Mouse (Mus musculus): ENCODE data around the gene Akap1. TPM values are rescaled to one million over a fixed set of nuclear protein-coding genes. Genes with fewer than 3 reads are reported as not detected.
"Not testable (repeated sequence)": the region's sequence is repeated elsewhere in the genome, so short reads cannot be mapped to it uniquely, and the experiment has no call there.

Akap1 gene
- polyA plus RNA-seq, 1 experiment from 2014 or later: 20.6 TPM

GRCm38 (mm10) chr11:88901341-88901802, 37.0 kb upstream of the Akap1 start:
- H3K9me3 ChIP-seq (ENCODE audit: low read depth, low read length): no peaks in the 10 kb centered on the region
- no peak overlapping the region for H3K4me3 ChIP-seq (ENCODE audit: low read depth, low read length)
- WGBS: 47% methylated on average over 7 of the region's 7 CpGs
- no peak for ATAC-seq (ENCODE audit: insufficient read depth)
- H3K4me2 ChIP-seq: no peak overlapping the region
- no peak overlapping the region for H3K9ac ChIP-seq
- H3K27ac ChIP-seq (ENCODE audit: low read depth): peak overlapping the region; percentile 25; the same call in 1 of the 2 replicates
- peaks cover 3% of the 10 kb centered on the region; the same call in 1 of the 2 replicates for H3K4me1 ChIP-seq (ENCODE audit: insufficient read depth)
- peak; percentile 61 for DNase-seq
- no peaks in the 10 kb centered on the region for H3K36me3 ChIP-seq (ENCODE audit: insufficient read depth)
- H3K27me3 ChIP-seq (ENCODE audit: insufficient read depth, low read length): no peaks in the 10 kb centered on the region
- no peak for TF ChIP-seq CTCF (IDR thresholded peaks at IDR 0.05; ENCODE audit: low read depth)

- 87% methylated on average over 6 of the region's 6 CpGs for WGBS
Measured at GRCm38 (mm10) chr11:88899561-88899960, 35.2 kb upstream of the Akap1 start.

GRCm38 (mm10) chr11:88898380-88898763, 34.0 kb upstream of the Akap1 start:
- Histone ChIP-seq H3K27ac (ENCODE audit: low read depth) (no peak overlapping the region), H3K27me3 (ENCODE audit: insufficient read depth, low read length) (no peaks in the 10 kb centered on the region), H3K36me3 (ENCODE audit: insufficient read depth) (no peaks in the 10 kb centered on the region), H3K4me3 (ENCODE audit: low read depth, low read length) (no peak overlapping the region), H3K9ac (no peak overlapping the region), H3K9me3 (ENCODE audit: low read depth, low read length) (no peaks in the 10 kb centered on the region), H3K4me1 (ENCODE audit: insufficient read depth) (peaks cover 3% of the 10 kb centered on the region; the same call in 1 of the 2 replicates), H3K4me2 (no peak overlapping the region)
- TF ChIP-seq CTCF (IDR thresholded peaks at IDR 0.05; ENCODE audit: low read depth): no peak
- 70% methylated on average over 4 of the region's 4 CpGs for WGBS
- ATAC-seq (ENCODE audit: insufficient read depth): no peak
- DNase-seq: no peak

More at GRCm38 (mm10) chr11:88899561-88899960, 35.2 kb upstream of the Akap1 start:
- H3K27me3 ChIP-seq (ENCODE audit: insufficient read depth, low read length): no peaks in the 10 kb centered on the region
- H3K9me3 ChIP-seq (ENCODE audit: low read depth, low read length): no peaks in the 10 kb centered on the region
- H3K36me3 ChIP-seq (ENCODE audit: insufficient read depth): no peaks in the 10 kb centered on the region
- no peak overlapping the region for H3K27ac ChIP-seq (ENCODE audit: low read depth)
- H3K4me1 ChIP-seq (ENCODE audit: insufficient read depth): peaks cover 3% of the 10 kb centered on the region; the same call in 1 of the 2 replicates
- H3K4me2 ChIP-seq: no peak overlapping the region
- ATAC-seq (ENCODE audit: insufficient read depth) (no peak), DNase-seq (no peak)
- no peak for TF ChIP-seq CTCF (IDR thresholded peaks at IDR 0.05; ENCODE audit: low read depth)
- no peak overlapping the region for H3K9ac ChIP-seq
- H3K4me3 ChIP-seq (ENCODE audit: low read depth, low read length): no peak overlapping the region

- H3K4me2 ChIP-seq: peak overlapping the region; percentile 46
- 0 out of 2 replicates have a peak overlapping the region, but pooled peaks have one; percentile 18 for H3K27ac ChIP-seq (ENCODE audit: low read depth)
- WGBS: 35% methylated on average over 15 of the region's 15 CpGs
- peaks cover 3% of the 10 kb centered on the region; the same call in 1 of the 2 replicates for H3K4me1 ChIP-seq (ENCODE audit: insufficient read depth)
- H3K9ac ChIP-seq: no peak overlapping the region; the same call in 1 of the 2 replicates
- no peaks in the 10 kb centered on the region for H3K36me3 ChIP-seq (ENCODE audit: insufficient read depth)
- H3K4me3 ChIP-seq (ENCODE audit: low read depth, low read length): peak overlapping the region; percentile 4; the same call in 1 of the 2 replicates
- no peaks in the 10 kb centered on the region for H3K9me3 ChIP-seq (ENCODE audit: low read depth, low read length)
- no peaks in the 10 kb centered on the region for H3K27me3 ChIP-seq (ENCODE audit: insufficient read depth, low read length)
- DNase-seq (peak; percentile 55), ATAC-seq (ENCODE audit: insufficient read depth) (no peak)
- TF ChIP-seq CTCF (IDR thresholded peaks at IDR 0.05; ENCODE audit: low read depth): no peak
Measured at GRCm38 (mm10) chr11:88897624-88898379, 33.4 kb upstream of the Akap1 start.

- peak overlapping the region; percentile 32 for H3K4me2 ChIP-seq
- not testable (repeated sequence) for ATAC-seq (ENCODE audit: insufficient read depth)
Measured at GRCm38 (mm10) chr11:88895800-88896232, 31.4 kb upstream of the Akap1 start.

GRCm38 (mm10) chr11:88895235-88895634, 30.8 kb upstream of the Akap1 start:
- WGBS: 49% methylated on average over 16 of the region's 20 CpGs
- Histone ChIP-seq H3K4me2 (peak overlapping the region; percentile 32), H3K4me3 (ENCODE audit: low read depth, low read length) (peak overlapping the region; percentile 27)
- H3K4me1 ChIP-seq (ENCODE audit: insufficient read depth); H3K9ac ChIP-seq; H3K9me3 ChIP-seq (ENCODE audit: low read depth, low read length); H3K27me3 ChIP-seq (ENCODE audit: insufficient read depth, low read length); H3K27ac ChIP-seq (ENCODE audit: low read depth); DNase-seq; ATAC-seq (ENCODE audit: insufficient read depth); H3K36me3 ChIP-seq (ENCODE audit: insufficient read depth): not testable (repeated sequence)

More at GRCm38 (mm10) chr11:88895800-88896232, 31.4 kb upstream of the Akap1 start:
- WGBS: 34% methylated on average over 24 of the region's 39 CpGs
- H3K27me3 ChIP-seq (ENCODE audit: insufficient read depth, low read length); H3K4me1 ChIP-seq (ENCODE audit: insufficient read depth); H3K36me3 ChIP-seq (ENCODE audit: insufficient read depth); H3K9me3 ChIP-seq (ENCODE audit: low read depth, low read length); H3K27ac ChIP-seq (ENCODE audit: low read depth); DNase-seq; H3K9ac ChIP-seq: not testable (repeated sequence)
- peak overlapping the region; percentile 27 for H3K4me3 ChIP-seq (ENCODE audit: low read depth, low read length)

GRCm38 (mm10) chr11:88894279-88894678, 29.9 kb upstream of the Akap1 start:
- not testable (repeated sequence) for H3K27ac ChIP-seq (ENCODE audit: low read depth); H3K4me1 ChIP-seq (ENCODE audit: insufficient read depth); ATAC-seq (ENCODE audit: insufficient read depth); H3K4me3 ChIP-seq (ENCODE audit: low read depth, low read length); DNase-seq; H3K27me3 ChIP-seq (ENCODE audit: insufficient read depth, low read length); H3K9ac ChIP-seq; H3K9me3 ChIP-seq (ENCODE audit: low read depth, low read length); H3K4me2 ChIP-seq; H3K36me3 ChIP-seq (ENCODE audit: insufficient read depth)
- 88% methylated on average over 11 of the region's 14 CpGs for WGBS

GRCm38 (mm10) chr11:88893501-88893900, 29.1 kb upstream of the Akap1 start:
- not testable (repeated sequence) for H3K9me3 ChIP-seq (ENCODE audit: low read depth, low read length); H3K27ac ChIP-seq (ENCODE audit: low read depth); H3K4me3 ChIP-seq (ENCODE audit: low read depth, low read length); H3K4me1 ChIP-seq (ENCODE audit: insufficient read depth); H3K4me2 ChIP-seq; ATAC-seq (ENCODE audit: insufficient read depth); DNase-seq; H3K27me3 ChIP-seq (ENCODE audit: insufficient read depth, low read length); H3K9ac ChIP-seq; H3K36me3 ChIP-seq (ENCODE audit: insufficient read depth)
- 71% methylated on average over 2 of the region's 8 CpGs for WGBS

GRCm38 (mm10) chr11:88892789-88893188, 28.4 kb upstream of the Akap1 start:
- not testable (repeated sequence) for H3K9me3 ChIP-seq (ENCODE audit: low read depth, low read length); H3K27me3 ChIP-seq (ENCODE audit: insufficient read depth, low read length); DNase-seq; H3K4me3 ChIP-seq (ENCODE audit: low read depth, low read length); H3K4me2 ChIP-seq; H3K36me3 ChIP-seq (ENCODE audit: insufficient read depth); H3K27ac ChIP-seq (ENCODE audit: low read depth); ATAC-seq (ENCODE audit: insufficient read depth); H3K9ac ChIP-seq; H3K4me1 ChIP-seq (ENCODE audit: insufficient read depth)
- WGBS: 88% methylated on average over 22 of the region's 24 CpGs

- not testable (repeated sequence) for H3K27me3 ChIP-seq (ENCODE audit: insufficient read depth, low read length); DNase-seq; H3K4me1 ChIP-seq (ENCODE audit: insufficient read depth); H3K36me3 ChIP-seq (ENCODE audit: insufficient read depth); H3K9ac ChIP-seq; H3K4me2 ChIP-seq; H3K27ac ChIP-seq (ENCODE audit: low read depth); H3K9me3 ChIP-seq (ENCODE audit: low read depth, low read length); ATAC-seq (ENCODE audit: insufficient read depth); H3K4me3 ChIP-seq (ENCODE audit: low read depth, low read length)
- whole genome bisulfite sequencing: 97% methylated on average over 13 of the region's 24 CpGs
Measured at GRCm38 (mm10) chr11:88891921-88892561, 27.7 kb upstream of the Akap1 start.

Measured in lung, embryonic 14.5 days (tissue).